Mouse (Mus musculus): Measurements from ENCODE around the gene Vwc2.

Gene Vwc2

GRCm38 (mm10) chr11:11242694-11243377 lies 128.8 kb downstream of the Vwc2 start:
- DNase-seq = no peak

GRCm38 (mm10) chr11:11257348-11257747 lies 143.3 kb downstream of the Vwc2 start:
- DNase-seq = no peak

- no peak for DNase-seq
Observed at GRCm38 (mm10) chr11:11280128-11280527, 166.1 kb downstream of the Vwc2 start.

GRCm38 (mm10) chr11:11283512-11283911 lies 169.5 kb downstream of the Vwc2 start:
- DNase-seq = no peak

All from lung, adult 18-20 months (tissue).